Mouse (Mus musculus): ENCODE data around the gene Ap3m1. TPM values are rescaled to one million over a fixed set of nuclear protein-coding genes. Genes with fewer than 3 reads are reported as not detected.

Gene Ap3m1
- total and polyA plus RNA-seq, 3 experiments: 26.6 to 69.4 (median 51.6) TPM

DNA sequence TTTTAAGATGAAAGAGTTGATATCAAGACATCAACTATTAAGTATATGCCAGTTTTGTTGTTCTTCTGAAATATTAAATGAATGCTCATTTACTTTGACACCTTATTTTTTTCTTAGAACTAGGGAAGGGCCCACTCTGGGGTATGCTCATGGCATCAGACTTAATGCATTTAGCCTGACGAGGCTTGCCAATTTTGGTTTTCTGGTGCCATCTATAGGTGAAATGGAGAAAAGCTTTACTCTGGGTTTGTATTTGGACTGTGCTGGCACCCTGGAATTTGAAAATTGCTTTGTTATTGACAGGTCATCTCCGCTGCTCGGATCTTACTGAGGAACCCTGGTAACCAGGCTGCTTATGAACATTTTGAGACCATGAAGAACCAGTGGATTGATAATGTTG, 33.3 kb downstream of the Ap3m1 start:
- TF ChIP-seq EP300 (IDR thresholded peaks at IDR 0.05; ENCODE audit: insufficient read depth, low read depth, low read length): no peak
- TF ChIP-seq CTCF (IDR thresholded peaks at IDR 0.05): peak; percentile 73
- Histone ChIP-seq H3K27ac (no peak overlapping the region), H3K4me3 (no peak overlapping the region), H3K4me1 (ENCODE audit: control insufficient read depth, insufficient read depth, low read length) (no peaks in the 10 kb centered on the region), H3K9ac (ENCODE audit: low read depth, low read length) (no peak overlapping the region), H3K27me3 (ENCODE audit: control insufficient read depth, insufficient read depth, low read length) (no peaks in the 10 kb centered on the region), H3K79me2 (replicated peaks; ENCODE audit: control insufficient read depth, insufficient read depth, low read length) (no peaks in the 10 kb centered on the region; the same call in 1 of the 2 replicates), H3K36me3 (ENCODE audit: control insufficient read depth, insufficient read depth, low read length) (peaks cover 1% of the 10 kb centered on the region; the same call in 1 of the 2 replicates)
- no peak for DNase-seq
- intact Hi-C loops (cut with DNase I): no loop called here
- WGBS: 68% methylated on average over 3 of the region's 3 CpGs

DNA sequence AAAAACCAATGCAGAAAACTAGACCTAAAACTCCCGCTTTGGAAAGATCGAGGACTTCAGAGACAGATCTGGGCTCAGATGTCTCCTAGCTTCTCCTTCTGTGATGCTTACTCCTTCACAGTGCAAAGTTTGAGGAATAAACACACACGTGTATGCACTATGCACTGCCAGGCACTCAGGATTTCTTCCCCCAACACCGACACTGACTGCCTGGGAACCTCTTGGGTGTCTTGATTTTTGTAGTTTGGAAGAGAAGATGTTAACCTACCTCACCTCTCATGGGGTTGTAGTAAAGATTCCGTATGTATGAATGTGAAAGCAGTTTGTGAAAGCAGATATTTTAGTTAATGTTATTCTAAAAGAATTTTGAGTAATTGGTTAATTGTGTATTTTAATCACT, 34.4 kb downstream of the Ap3m1 start:
- TF ChIP-seq POLR2A (IDR thresholded peaks at IDR 0.05; ENCODE audit: insufficient read depth, low read depth, low read length) (no peak), EP300 (IDR thresholded peaks at IDR 0.05; ENCODE audit: insufficient read depth, low read depth, low read length) (no peak), CTCF (IDR thresholded peaks at IDR 0.05) (no peak)
- Histone ChIP-seq H3K27me3 (ENCODE audit: control insufficient read depth, insufficient read depth, low read length) (no peaks in the 10 kb centered on the region), H3K36me3 (ENCODE audit: control insufficient read depth, insufficient read depth, low read length) (peaks cover 1% of the 10 kb centered on the region; the same call in 1 of the 2 replicates), H3K9ac (ENCODE audit: low read depth, low read length) (no peak overlapping the region), H3K4me3 (no peak overlapping the region), H3K79me2 (replicated peaks; ENCODE audit: control insufficient read depth, insufficient read depth, low read length) (no peaks in the 10 kb centered on the region), H3K4me1 (ENCODE audit: control insufficient read depth, insufficient read depth, low read length) (no peaks in the 10 kb centered on the region), H3K27ac (no peak overlapping the region)
- WGBS: 93% methylated on average over 5 of the region's 5 CpGs
- intact Hi-C loops (cut with DNase I): no loop called here
- no peak for DNase-seq

DNA sequence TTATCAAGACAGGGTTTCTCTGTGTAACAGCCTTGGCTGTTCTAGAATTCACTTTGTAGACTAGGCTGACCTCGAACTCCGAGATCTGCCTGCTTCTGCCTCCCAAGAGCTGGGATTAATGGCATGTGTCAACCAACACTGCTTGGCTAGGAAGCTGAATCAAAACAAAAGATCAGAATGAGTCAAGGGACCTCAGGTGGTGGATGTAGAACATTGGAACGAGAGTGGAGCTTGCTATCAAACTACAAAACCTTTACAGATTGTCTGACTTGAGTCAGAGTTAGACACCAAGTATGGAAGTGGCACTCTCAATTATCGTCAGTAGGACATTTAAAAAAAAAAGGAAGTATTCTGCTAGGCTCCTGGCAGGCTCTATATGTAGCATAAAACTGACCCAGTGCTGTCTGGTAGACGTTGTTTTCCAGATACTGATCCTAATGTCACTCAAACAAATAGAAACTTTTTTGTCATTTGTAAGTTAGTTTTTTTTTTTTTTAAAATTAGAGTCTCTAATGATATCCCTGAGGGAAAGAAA, 38.4 kb downstream of the Ap3m1 start:
- H3K79me2 ChIP-seq (replicated peaks; ENCODE audit: control insufficient read depth, insufficient read depth, low read length): no peaks in the 10 kb centered on the region
- WGBS: 77% methylated on average over 5 of the region's 5 CpGs
- no peak for DNase-seq
- no peak overlapping the region for H3K27ac ChIP-seq
- H3K36me3 ChIP-seq (ENCODE audit: control insufficient read depth, insufficient read depth, low read length): peaks cover 3% of the 10 kb centered on the region
- no peak overlapping the region for H3K4me3 ChIP-seq
- intact Hi-C loops (cut with DNase I): no loop called here
- no peak overlapping the region for H3K9ac ChIP-seq (ENCODE audit: low read depth, low read length)
- H3K27me3 ChIP-seq (ENCODE audit: control insufficient read depth, insufficient read depth, low read length): no peaks in the 10 kb centered on the region
- TF ChIP-seq CTCF (IDR thresholded peaks at IDR 0.05) (no peak), POLR2A (IDR thresholded peaks at IDR 0.05; ENCODE audit: insufficient read depth, low read depth, low read length) (no peak), EP300 (IDR thresholded peaks at IDR 0.05; ENCODE audit: insufficient read depth, low read depth, low read length) (no peak)
- no peaks in the 10 kb centered on the region for H3K4me1 ChIP-seq (ENCODE audit: control insufficient read depth, insufficient read depth, low read length)

DNA sequence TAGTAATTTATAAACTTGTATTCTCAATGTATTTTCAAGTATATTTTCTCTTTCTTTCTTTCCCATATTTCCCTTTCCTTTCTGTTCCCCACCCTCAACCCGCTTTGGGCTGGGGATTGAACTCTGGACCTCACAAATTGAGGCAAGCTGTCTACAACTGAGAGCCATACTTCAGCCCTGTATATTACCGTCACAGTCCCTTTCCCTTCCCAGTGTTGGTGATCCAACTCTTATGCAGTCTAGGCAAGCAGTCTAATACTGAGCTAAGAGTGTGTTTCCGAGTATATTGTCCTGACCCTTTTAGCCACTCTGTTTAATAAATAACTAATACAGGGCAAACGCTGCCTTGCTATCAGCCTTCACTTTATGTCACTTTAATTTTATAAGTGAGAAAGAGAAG, 52.7 kb downstream of the Ap3m1 start:
- H3K4me1 ChIP-seq (ENCODE audit: control insufficient read depth, insufficient read depth, low read length): peaks cover 2% of the 10 kb centered on the region
- no peak for DNase-seq
- no peak overlapping the region for H3K4me3 ChIP-seq
- H3K79me2 ChIP-seq (replicated peaks; ENCODE audit: control insufficient read depth, insufficient read depth, low read length): peaks cover 1% of the 10 kb centered on the region; the same call in 1 of the 2 replicates
- no peak overlapping the region for H3K27ac ChIP-seq
- TF ChIP-seq EP300 (IDR thresholded peaks at IDR 0.05; ENCODE audit: insufficient read depth, low read depth, low read length) (no peak), CTCF (IDR thresholded peaks at IDR 0.05) (no peak), POLR2A (IDR thresholded peaks at IDR 0.05; ENCODE audit: insufficient read depth, low read depth, low read length) (no peak)
- intact Hi-C loops (cut with DNase I): loop anchor here (5.0 kb wide), 1 partner anchor 48 kb away; no protein-coding TSS in a partner anchor
- no peaks in the 10 kb centered on the region for H3K27me3 ChIP-seq (ENCODE audit: control insufficient read depth, insufficient read depth, low read length)
- no peak overlapping the region for H3K9ac ChIP-seq (ENCODE audit: low read depth, low read length)
- H3K36me3 ChIP-seq (ENCODE audit: control insufficient read depth, insufficient read depth, low read length): peaks cover 8% of the 10 kb centered on the region
- WGBS: 94% methylated on average over 4 of the region's 4 CpGs

DNA sequence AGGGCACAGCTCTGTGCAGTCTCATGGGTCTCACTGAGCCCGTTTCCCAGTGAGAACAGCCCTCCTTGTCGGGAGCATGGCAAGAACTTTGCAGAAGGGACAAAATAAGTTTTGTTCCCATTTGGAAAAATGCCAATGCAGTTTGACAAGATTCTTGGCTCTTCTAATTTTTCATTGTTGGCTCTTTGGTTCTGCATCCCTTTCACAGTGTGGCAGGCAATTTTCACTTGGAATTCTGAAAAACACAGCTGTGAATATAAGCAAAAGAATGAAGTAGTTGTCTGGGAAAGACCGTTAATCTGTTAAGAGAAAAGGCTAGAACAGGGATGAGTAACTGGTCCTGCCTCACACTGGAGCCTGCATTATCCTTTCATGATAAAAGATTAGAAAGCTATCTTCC, 54.8 kb downstream of the Ap3m1 start:
- H3K4me1 ChIP-seq (ENCODE audit: control insufficient read depth, insufficient read depth, low read length): peaks cover 2% of the 10 kb centered on the region
- TF ChIP-seq POLR2A (IDR thresholded peaks at IDR 0.05; ENCODE audit: insufficient read depth, low read depth, low read length) (no peak), CTCF (IDR thresholded peaks at IDR 0.05) (no peak), EP300 (IDR thresholded peaks at IDR 0.05; ENCODE audit: insufficient read depth, low read depth, low read length) (no peak)
- H3K4me3 ChIP-seq: no peak overlapping the region
- peaks cover 8% of the 10 kb centered on the region for H3K36me3 ChIP-seq (ENCODE audit: control insufficient read depth, insufficient read depth, low read length)
- H3K9ac ChIP-seq (ENCODE audit: low read depth, low read length): no peak overlapping the region
- WGBS: 45% methylated on average over 3 of the region's 3 CpGs
- peaks cover 1% of the 10 kb centered on the region; the same call in 1 of the 2 replicates for H3K79me2 ChIP-seq (replicated peaks; ENCODE audit: control insufficient read depth, insufficient read depth, low read length)
- no peak overlapping the region for H3K27ac ChIP-seq
- intact Hi-C loops (cut with DNase I): no loop called here
- H3K27me3 ChIP-seq (ENCODE audit: control insufficient read depth, insufficient read depth, low read length): no peaks in the 10 kb centered on the region
- no peak for DNase-seq

DNA sequence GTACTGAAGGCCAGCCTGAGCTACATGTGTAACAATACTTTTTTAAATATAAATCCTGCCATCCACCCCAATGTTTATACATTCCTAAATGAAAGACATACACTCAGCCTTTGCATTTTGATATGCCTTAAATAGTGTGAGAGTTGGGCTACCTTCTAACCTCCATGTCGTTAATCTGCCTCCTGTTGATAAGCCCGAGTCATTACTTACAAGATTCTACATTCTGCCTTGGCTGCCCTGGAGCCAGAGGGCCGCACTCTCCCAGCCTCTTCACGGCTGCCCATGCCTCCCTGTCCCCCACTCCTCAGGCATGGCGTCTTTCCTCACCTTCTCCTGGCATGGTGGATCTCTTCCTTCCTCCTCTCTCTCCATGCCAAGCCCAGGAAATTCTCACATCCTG, 55.9 kb downstream of the Ap3m1 start:
- peaks cover 1% of the 10 kb centered on the region; the same call in 1 of the 2 replicates for H3K79me2 ChIP-seq (replicated peaks; ENCODE audit: control insufficient read depth, insufficient read depth, low read length)
- peaks cover 8% of the 10 kb centered on the region for H3K36me3 ChIP-seq (ENCODE audit: control insufficient read depth, insufficient read depth, low read length)
- no peak overlapping the region for H3K27ac ChIP-seq
- TF ChIP-seq POLR2A (IDR thresholded peaks at IDR 0.05; ENCODE audit: insufficient read depth, low read depth, low read length): no peak
- TF ChIP-seq CTCF (IDR thresholded peaks at IDR 0.05): no peak
- no peak for TF ChIP-seq EP300 (IDR thresholded peaks at IDR 0.05; ENCODE audit: insufficient read depth, low read depth, low read length)
- intact Hi-C loops (cut with DNase I): no loop called here
- no peak for DNase-seq
- no peak overlapping the region for H3K4me3 ChIP-seq
- peaks cover 2% of the 10 kb centered on the region for H3K4me1 ChIP-seq (ENCODE audit: control insufficient read depth, insufficient read depth, low read length)
- 46% methylated on average over 5 of the region's 5 CpGs for WGBS
- no peaks in the 10 kb centered on the region for H3K27me3 ChIP-seq (ENCODE audit: control insufficient read depth, insufficient read depth, low read length)
- H3K9ac ChIP-seq (ENCODE audit: low read depth, low read length): no peak overlapping the region

Data from heart, adult 2 months (tissue).